ENCODE assay signal across 9 mouse cellular contexts in the genomic region with DNA sequence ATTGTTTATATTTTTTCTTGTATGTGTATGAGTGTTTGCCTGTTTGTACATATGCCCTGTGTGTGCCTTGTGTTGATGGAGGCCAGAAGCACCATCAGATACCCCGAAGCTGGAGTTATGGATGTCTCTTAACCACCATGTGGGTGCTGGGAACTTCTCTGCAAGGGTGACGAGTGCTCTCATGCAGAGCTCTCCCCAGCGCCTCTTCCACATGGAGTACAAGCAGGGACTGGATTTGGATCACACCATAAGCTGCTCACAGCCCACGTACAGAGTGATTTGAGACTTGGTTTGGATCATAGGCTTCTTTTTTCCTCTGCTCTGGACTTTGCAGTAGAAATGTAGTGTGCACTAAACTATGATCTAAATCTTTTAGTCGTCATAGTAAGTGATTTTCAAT.
"Had no signal": no experiment of that assay in that cellular context is flagged by ENCODE, and none has a peak within 500 bp of the region (broad histone marks: within the 10 kb centered on the region; RNA-seq: fewer than 3 reads in every experiment).

No protein-coding gene starts in this region.

- DNase-seq: kidney, adult 11 months; kidney, adult 9 months; kidney, postnatal 36 days; layer of hippocampus, postnatal 36 days; liver; liver, embryonic 13.5 days; liver, postnatal 0 days; lung, postnatal 14 days; thymus, postnatal 4 days had no signal
